Mouse (Mus musculus): ENCODE measurements around the gene Astn2. TPM values are rescaled to one million over a fixed set of nuclear protein-coding genes. Genes with fewer than 3 reads are reported as not detected.

Gene Astn2
- polyA plus RNA-seq, 2 experiments from 2014 or later = not detected

- no peak for ATAC-seq
Observed at GRCm38 (mm10) chr4:66158714-66159113, 245.7 kb downstream of the Astn2 start.

- ATAC-seq = no peak
Observed at GRCm38 (mm10) chr4:66157439-66158113, 246.8 kb downstream of the Astn2 start.

GRCm38 (mm10) chr4:66146546-66146945 lies 257.9 kb downstream of the Astn2 start:
- ATAC-seq = no peak

- ATAC-seq = no peak
Observed at GRCm38 (mm10) chr4:66126181-66126580, 278.2 kb downstream of the Astn2 start.

- ATAC-seq = no peak
Observed at GRCm38 (mm10) chr4:66122766-66123358, 281.5 kb downstream of the Astn2 start.

- ATAC-seq = no peak
Observed at GRCm38 (mm10) chr4:66114243-66114642, 290.2 kb downstream of the Astn2 start.

GRCm38 (mm10) chr4:66102037-66102436 lies 302.4 kb downstream of the Astn2 start:
- no peak for ATAC-seq

GRCm38 (mm10) chr4:66097629-66098028 lies 306.8 kb downstream of the Astn2 start:
- ATAC-seq = no peak

- no peak for ATAC-seq
Observed at GRCm38 (mm10) chr4:66096104-66096503, 308.3 kb downstream of the Astn2 start.

- ATAC-seq = no peak
Observed at GRCm38 (mm10) chr4:66057161-66057560, 347.2 kb downstream of the Astn2 start.

- ATAC-seq = no peak
Observed at GRCm38 (mm10) chr4:66055690-66056089, 348.7 kb downstream of the Astn2 start.

- ATAC-seq = no peak
Observed at GRCm38 (mm10) chr4:66043014-66043672, 361.3 kb downstream of the Astn2 start.

GRCm38 (mm10) chr4:66033826-66034225 lies 370.6 kb downstream of the Astn2 start:
- no peak for ATAC-seq

- ATAC-seq = no peak
Observed at GRCm38 (mm10) chr4:66031320-66031870, 373.0 kb downstream of the Astn2 start.

GRCm38 (mm10) chr4:66029901-66030300 lies 374.5 kb downstream of the Astn2 start:
- no peak for ATAC-seq

- no peak for ATAC-seq
Observed at GRCm38 (mm10) chr4:66027866-66028265, 376.5 kb downstream of the Astn2 start.

- ATAC-seq = no peak
Observed at GRCm38 (mm10) chr4:66025393-66026062, 378.9 kb downstream of the Astn2 start.

GRCm38 (mm10) chr4:66002936-66003335 lies 401.5 kb downstream of the Astn2 start:
- ATAC-seq = no peak

GRCm38 (mm10) chr4:65983643-65984042 lies 420.8 kb downstream of the Astn2 start:
- ATAC-seq = no peak

GRCm38 (mm10) chr4:65982882-65983281 lies 421.5 kb downstream of the Astn2 start:
- ATAC-seq = no peak

GRCm38 (mm10) chr4:65976251-65976650 lies 428.2 kb downstream of the Astn2 start:
- no peak for ATAC-seq

GRCm38 (mm10) chr4:65972395-65972794 lies 432.0 kb downstream of the Astn2 start:
- ATAC-seq = no peak

GRCm38 (mm10) chr4:65969318-65969717 lies 435.1 kb downstream of the Astn2 start:
- no peak for ATAC-seq

All from CD4-positive, CD25-positive, alpha-beta regulatory T cell, adult 4 months (primary cell).